Mouse (Mus musculus) midbrain, embryonic 11.5 days (tissue): ENCODE results near the gene Wwp2. TPM values are rescaled to one million over a fixed set of nuclear protein-coding genes. Genes with fewer than 3 reads are reported as not detected.
A peak's percentile ranks its signal among the peaks of the same experiment; 100 is the strongest.

Source experiments
- ATAC-seq: fragments of 200-750 bp; cut with Nextera tagmentation; 2 replicates; pipeline ENCODE4 v1.8.0; 2017; ENCODE audit warnings: moderate TSS enrichment, moderate library complexity; ENCODE audit not compliant: low FRiP score
- DNase-seq: peaks from one replicate; pipeline ENCODE4 v3.0.0; 2015; ENCODE audit warnings: low spot score; ENCODE audit errors: missing footprints
- H3K27ac ChIP-seq: fragments of 300-500 bp; sonication (generic); 2 replicates; pipeline ENCODE4 v1.5.1; 2014; ENCODE audit warnings: low read depth, low read length
- H3K27me3 ChIP-seq: fragments of 300-500 bp; sonication (generic); 2 replicates; pipeline ENCODE4 v1.6.1; 2014; ENCODE audit warnings: mild to moderate bottlenecking, low read length, moderate library complexity, mixed read lengths; ENCODE audit not compliant: control insufficient read depth, insufficient read depth
- H3K36me3 ChIP-seq: fragments of 300-500 bp; sonication (generic); 2 replicates; pipeline ENCODE4 v1.6.1; 2014; ENCODE audit warnings: mild to moderate bottlenecking, low read length, moderate library complexity, mixed read lengths; ENCODE audit not compliant: control insufficient read depth, insufficient read depth
- H3K4me1 ChIP-seq: fragments of 300-500 bp; sonication (generic); 2 replicates; pipeline ENCODE4 v1.6.1; 2014; ENCODE audit warnings: low read length; ENCODE audit not compliant: control insufficient read depth, insufficient read depth
- H3K4me2 ChIP-seq: fragments of 300-500 bp; sonication (generic); 2 replicates; pipeline ENCODE4 v1.6.1; 2014; ENCODE audit warnings: mild to moderate bottlenecking, moderate library complexity
- H3K4me3 ChIP-seq: fragments of 300-500 bp; sonication (generic); 2 replicates; pipeline ENCODE4 v1.5.1; 2014; ENCODE audit warnings: low read depth, low read length
- H3K9ac ChIP-seq: fragments of 300-500 bp; sonication (generic); 2 replicates; pipeline ENCODE4 v1.6.1; 2014; ENCODE audit warnings: low read length
- H3K9me3 ChIP-seq: fragments of 300-500 bp; sonication (generic); 2 replicates; pipeline ENCODE4 v1.6.1; 2016; ENCODE audit warnings: low read length; ENCODE audit not compliant: control insufficient read depth
- WGBS: fragments of 180-500 bp; shearing (Covaris S2); extraction: QIAGEN DNeasy Blood & Tissue Kit; methylation state at CpG from one replicate; pipeline ENCODE4 v1.1.7; 2014; 5-methylcytosine and 5-hydroxymethylcytosine counted together
- polyA plus RNA-seq: library from polyadenylated mRNA; unstranded; fragments of >200 nt; fragmentation: Nextera tagmentation; extraction: Ambion mirVana; gene quantifications from 2 replicates; pipeline ENCODE4 v1.2.1, GENCODE M21; 2014

Wwp2 gene
- polyA plus RNA-seq, 1 experiment from 2014 or later, result 53.1 TPM

- Histone ChIP-seq H3K9ac (no peak overlapping the region), H3K4me1 (no peaks in the 10 kb centered on the region), H3K4me3 (no peak overlapping the region), H3K9me3 (no peaks in the 10 kb centered on the region), H3K36me3 (no peaks in the 10 kb centered on the region), H3K27ac (no peak overlapping the region), H3K27me3 (no peaks in the 10 kb centered on the region), H3K4me2 (no peak overlapping the region)
- ATAC-seq (no peak), DNase-seq (no peak)
Observed at GRCm38 (mm10) chr8:107491831-107492230, 55.7 kb downstream of the Wwp2 start.

- 94% methylated on average over 5 of the region's 5 CpGs for WGBS
Observed at GRCm38 (mm10) chr8:107492802-107493201, 56.6 kb downstream of the Wwp2 start.

GRCm38 (mm10) chr8:107495425-107495824, 59.3 kb downstream of the Wwp2 start:
- H3K27me3 ChIP-seq, result no peaks in the 10 kb centered on the region
- no peaks in the 10 kb centered on the region for H3K4me1 ChIP-seq
- H3K36me3 ChIP-seq, result no peaks in the 10 kb centered on the region
- no peaks in the 10 kb centered on the region for H3K9me3 ChIP-seq
- no peak for ATAC-seq
- no peak overlapping the region for H3K4me2 ChIP-seq
- no peak overlapping the region for H3K4me3 ChIP-seq
- H3K9ac ChIP-seq, result no peak overlapping the region
- no peak for DNase-seq
- WGBS, result 93% methylated on average over 9 of the region's 9 CpGs
- H3K27ac ChIP-seq, result no peak overlapping the region

More at GRCm38 (mm10) chr8:107492802-107493201, 56.6 kb downstream of the Wwp2 start:
- Histone ChIP-seq H3K4me3 (no peak overlapping the region), H3K27me3 (no peaks in the 10 kb centered on the region), H3K9me3 (no peaks in the 10 kb centered on the region), H3K4me1 (no peaks in the 10 kb centered on the region), H3K27ac (no peak overlapping the region), H3K9ac (no peak overlapping the region), H3K36me3 (no peaks in the 10 kb centered on the region), H3K4me2 (no peak overlapping the region)
- no peak for DNase-seq
- no peak for ATAC-seq

- Histone ChIP-seq H3K9me3 (no peaks in the 10 kb centered on the region), H3K36me3 (no peaks in the 10 kb centered on the region), H3K4me1 (no peaks in the 10 kb centered on the region), H3K27me3 (no peaks in the 10 kb centered on the region), H3K4me2 (no peak overlapping the region), H3K4me3 (no peak overlapping the region), H3K27ac (no peak overlapping the region), H3K9ac (no peak overlapping the region)
- ATAC-seq (no peak), DNase-seq (no peak)
- WGBS, result 78% methylated on average over 6 of the region's 6 CpGs
Observed at GRCm38 (mm10) chr8:107497708-107498107, 61.5 kb downstream of the Wwp2 start.

GRCm38 (mm10) chr8:107498390-107498789, 62.2 kb downstream of the Wwp2 start:
- WGBS, result 35% methylated on average over 1 of the region's 1 CpGs
- no peak overlapping the region for H3K4me3 ChIP-seq
- no peaks in the 10 kb centered on the region for H3K36me3 ChIP-seq
- no peak for DNase-seq
- no peak overlapping the region for H3K4me2 ChIP-seq
- ATAC-seq, result no peak
- H3K9ac ChIP-seq, result no peak overlapping the region
- no peaks in the 10 kb centered on the region for H3K9me3 ChIP-seq
- H3K27me3 ChIP-seq, result no peaks in the 10 kb centered on the region
- H3K4me1 ChIP-seq, result no peaks in the 10 kb centered on the region
- H3K27ac ChIP-seq, result no peak overlapping the region

GRCm38 (mm10) chr8:107498806-107499205, 62.6 kb downstream of the Wwp2 start:
- ATAC-seq (no peak), DNase-seq (no peak)
- no peaks in the 10 kb centered on the region for H3K27me3 ChIP-seq
- no peak overlapping the region for H3K4me2 ChIP-seq
- H3K4me3 ChIP-seq, result no peak overlapping the region
- H3K4me1 ChIP-seq, result no peaks in the 10 kb centered on the region
- no peak overlapping the region for H3K27ac ChIP-seq
- 82% methylated on average over 8 of the region's 8 CpGs for WGBS
- no peak overlapping the region for H3K9ac ChIP-seq
- no peaks in the 10 kb centered on the region for H3K9me3 ChIP-seq
- no peaks in the 10 kb centered on the region for H3K36me3 ChIP-seq

- Histone ChIP-seq H3K4me2 (no peak overlapping the region), H3K4me3 (no peak overlapping the region), H3K27me3 (no peaks in the 10 kb centered on the region), H3K27ac (no peak overlapping the region), H3K9ac (no peak overlapping the region), H3K9me3 (no peaks in the 10 kb centered on the region), H3K4me1 (no peaks in the 10 kb centered on the region), H3K36me3 (no peaks in the 10 kb centered on the region)
- 90% methylated on average over 3 of the region's 3 CpGs for WGBS
- ATAC-seq, result no peak
- no peak for DNase-seq
Observed at GRCm38 (mm10) chr8:107499519-107499918, 63.4 kb downstream of the Wwp2 start.

- Histone ChIP-seq H3K4me2 (no peak overlapping the region), H3K27ac (no peak overlapping the region), H3K4me3 (no peak overlapping the region), H3K36me3 (no peaks in the 10 kb centered on the region; the same call in 1 of the 2 replicates), H3K4me1 (no peaks in the 10 kb centered on the region; the same call in 1 of the 2 replicates), H3K27me3 (no peaks in the 10 kb centered on the region), H3K9me3 (no peaks in the 10 kb centered on the region), H3K9ac (no peak overlapping the region)
- ATAC-seq (no peak), DNase-seq (peak; percentile 72)
- 92% methylated on average over 8 of the region's 8 CpGs for WGBS
Observed at GRCm38 (mm10) chr8:107502407-107502806, 66.2 kb downstream of the Wwp2 start.

- H3K36me3 ChIP-seq, result no peaks in the 10 kb centered on the region; the same call in 1 of the 2 replicates
- H3K27ac ChIP-seq, result no peak overlapping the region
- H3K4me2 ChIP-seq, result no peak overlapping the region
Observed at GRCm38 (mm10) chr8:107502922-107503321, 66.8 kb downstream of the Wwp2 start.

More at GRCm38 (mm10) chr8:107502922-107503321, 66.8 kb downstream of the Wwp2 start:
- ATAC-seq, result no peak
- DNase-seq, result peak; percentile 73
- 55% methylated on average over 3 of the region's 3 CpGs for WGBS
- Histone ChIP-seq H3K4me1 (no peaks in the 10 kb centered on the region; the same call in 1 of the 2 replicates), H3K9ac (no peak overlapping the region), H3K4me3 (no peak overlapping the region), H3K27me3 (no peaks in the 10 kb centered on the region), H3K9me3 (no peaks in the 10 kb centered on the region)
